ENCODE assay signal across 11 mouse cellular contexts in genomic region chr5:112597876-112598275, GRCm38 (mm10). TPM values are rescaled to one million over a fixed set of nuclear protein-coding genes. Genes with fewer than 3 reads are reported as not detected.
DNase-seq lines count a peak whose midpoint lies in the region; ATAC-seq and TF ChIP-seq lines count a peak whose summit lies in the region.
"Had no signal": no experiment of that assay in that cellular context is flagged by ENCODE, and none has a peak within 500 bp of the region (broad histone marks: within the 10 kb centered on the region; RNA-seq: fewer than 3 reads in every experiment).

No protein-coding gene starts in this region.

- no peaks in the 10 kb centered on the region for H3K36me3 ChIP-seq in embryonic facial prominence, embryonic 14.5 days (ENCODE audit: control insufficient read depth, insufficient read depth, low read length)
- H3K36me3 ChIP-seq in embryonic facial prominence, embryonic 10.5 days (replicated peaks): no peaks in the 10 kb centered on the region
- no peaks in the 10 kb centered on the region for H3K36me3 ChIP-seq in neural tube, embryonic 14.5 days (ENCODE audit: control insufficient read depth, insufficient read depth, low read length)
- no peaks in the 10 kb centered on the region for H3K36me3 ChIP-seq in liver, postnatal 0 days (replicated peaks; ENCODE audit: insufficient read depth, low read length)
- H3K36me3 ChIP-seq in intestine, postnatal 0 days (ENCODE audit: control insufficient read depth, insufficient read depth): no peaks in the 10 kb centered on the region
- H3K36me3 ChIP-seq: limb, embryonic 13.5 days; neural tube, embryonic 12.5 days had no signal

- TF ChIP-seq CTCF in liver, postnatal 0 days (IDR thresholded peaks at IDR 0.05; ENCODE audit: low read depth): no peak
- no peak for TF ChIP-seq CTCF in intestine, postnatal 0 days (IDR thresholded peaks at IDR 0.05; ENCODE audit: low read depth)

- ATAC-seq in embryonic facial prominence, embryonic 14.5 days (ENCODE audit: low read depth): 0 out of 2 replicates have a peak, but pooled peaks have one; percentile 41
- peak; percentile 70; the same call in 1 of the 2 replicates for ATAC-seq in neural tube, embryonic 14.5 days (ENCODE audit: low read depth)
- no peak for ATAC-seq in liver, postnatal 0 days
- no peak for ATAC-seq in intestine, postnatal 0 days

- H3K4me1 ChIP-seq in embryonic facial prominence, embryonic 14.5 days (ENCODE audit: control insufficient read depth, insufficient read depth, low read length): peaks cover 4% of the 10 kb centered on the region; the same call in 1 of the 2 replicates
- peaks cover 18% of the 10 kb centered on the region for H3K4me1 ChIP-seq in embryonic facial prominence, embryonic 10.5 days
- H3K4me1 ChIP-seq in neural tube, embryonic 14.5 days (ENCODE audit: control insufficient read depth, insufficient read depth, low read length): peaks cover 8% of the 10 kb centered on the region
- H3K4me1 ChIP-seq in liver, postnatal 0 days (ENCODE audit: insufficient read depth): no peaks in the 10 kb centered on the region
- H3K4me1 ChIP-seq in intestine, postnatal 0 days (replicated peaks; ENCODE audit: control insufficient read depth, insufficient read depth, low read length): no peaks in the 10 kb centered on the region

- no peak for TF ChIP-seq EP300 in liver, postnatal 0 days (IDR thresholded peaks at IDR 0.05; ENCODE audit: low read depth)

- no peaks in the 10 kb centered on the region for H3K27me3 ChIP-seq in embryonic facial prominence, embryonic 14.5 days (replicated peaks; ENCODE audit: control insufficient read depth, insufficient read depth, low read length)
- H3K27me3 ChIP-seq in embryonic facial prominence, embryonic 10.5 days (replicated peaks; ENCODE audit: low read depth, poor library complexity, severe bottlenecking): no peaks in the 10 kb centered on the region
- H3K27me3 ChIP-seq in neural tube, embryonic 14.5 days (ENCODE audit: control insufficient read depth, insufficient read depth, low read length): no peaks in the 10 kb centered on the region
- H3K27me3 ChIP-seq in liver, postnatal 0 days (ENCODE audit: insufficient read depth, low read length): no peaks in the 10 kb centered on the region
- no peaks in the 10 kb centered on the region for H3K27me3 ChIP-seq in intestine, postnatal 0 days (replicated peaks; ENCODE audit: control insufficient read depth, insufficient read depth, low read length)
- H3K27me3 ChIP-seq: neural tube, embryonic 12.5 days had no signal

- H3K4me2 ChIP-seq in embryonic facial prominence, embryonic 14.5 days (ENCODE audit: low read depth, low read length): no peak overlapping the region
- no peak overlapping the region for H3K4me2 ChIP-seq in neural tube, embryonic 14.5 days (ENCODE audit: low read depth, low read length)
- H3K4me2 ChIP-seq in liver, postnatal 0 days (ENCODE audit: low read depth, low read length): no peak overlapping the region
- H3K4me2 ChIP-seq in intestine, postnatal 0 days (replicated peaks; ENCODE audit: low read depth): no peak overlapping the region
- H3K4me2 ChIP-seq: limb, embryonic 13.5 days; neural tube, embryonic 12.5 days had no signal

- intact Hi-C loops in heart, postnatal 36 days (cut with DNase I): no loop called here

- no peak overlapping the region for H3K27ac ChIP-seq in embryonic facial prominence, embryonic 14.5 days (replicated peaks; ENCODE audit: low read depth, low read length)
- no peak overlapping the region for H3K27ac ChIP-seq in embryonic facial prominence, embryonic 10.5 days (replicated peaks)
- H3K27ac ChIP-seq in neural tube, embryonic 14.5 days (ENCODE audit: low read depth, low read length): peak overlapping the region; percentile 52; the same call in 1 of the 2 replicates
- H3K27ac ChIP-seq in liver, postnatal 0 days (ENCODE audit: low read depth): no peak overlapping the region
- no peak overlapping the region for H3K27ac ChIP-seq in intestine, postnatal 0 days (ENCODE audit: low read depth, low read length)
- H3K27ac ChIP-seq: limb, embryonic 13.5 days; neural tube, embryonic 12.5 days had no signal

- H3K9me3 ChIP-seq in embryonic facial prominence, embryonic 14.5 days (ENCODE audit: control insufficient read depth, low read length): no peaks in the 10 kb centered on the region
- no peaks in the 10 kb centered on the region for H3K9me3 ChIP-seq in embryonic facial prominence, embryonic 10.5 days
- no peaks in the 10 kb centered on the region for H3K9me3 ChIP-seq in neural tube, embryonic 14.5 days (ENCODE audit: control insufficient read depth, low read length)
- H3K9me3 ChIP-seq in liver, postnatal 0 days (ENCODE audit: low read length): no peaks in the 10 kb centered on the region
- no peaks in the 10 kb centered on the region for H3K9me3 ChIP-seq in intestine, postnatal 0 days (ENCODE audit: control insufficient read depth)
- H3K9me3 ChIP-seq: limb, embryonic 13.5 days; neural tube, embryonic 12.5 days had no signal

- DNase-seq in embryonic facial prominence, embryonic 14.5 days (ENCODE audit: low spot score): no peak
- no peak for DNase-seq in embryonic facial prominence, embryonic 10.5 days (ENCODE audit: low spot score)
- peak; percentile 34 for DNase-seq in ovary, adult 18-20 months (ENCODE audit: low spot score)
- no peak for DNase-seq in ovary, postnatal 10 days (ENCODE audit: low spot score)
- peak; percentile 24 to 27 for DNase-seq in heart, postnatal 36 days
- no peak for DNase-seq in liver, postnatal 0 days

- H3K4me3 ChIP-seq in embryonic facial prominence, embryonic 14.5 days (ENCODE audit: low read depth, low read length): no peak overlapping the region
- no peak overlapping the region for H3K4me3 ChIP-seq in embryonic facial prominence, embryonic 10.5 days
- no peak overlapping the region for H3K4me3 ChIP-seq in neural tube, embryonic 14.5 days (ENCODE audit: low read depth, low read length)
- no peak overlapping the region for H3K4me3 ChIP-seq in liver, postnatal 0 days (ENCODE audit: low read depth, low read length)
- H3K4me3 ChIP-seq in intestine, postnatal 0 days (ENCODE audit: low read depth, low read length): no peak overlapping the region
- H3K4me3 ChIP-seq: limb, embryonic 13.5 days; neural tube, embryonic 12.5 days had no signal

- 80% methylated on average over 6 of the region's 6 CpGs for WGBS in embryonic facial prominence, embryonic 14.5 days
- 88% methylated on average over 6 of the region's 6 CpGs for WGBS in embryonic facial prominence, embryonic 10.5 days
- WGBS in neural tube, embryonic 14.5 days: 72% methylated on average over 6 of the region's 6 CpGs
- 68% methylated on average over 6 of the region's 6 CpGs for WGBS in liver, postnatal 0 days (ENCODE audit: insufficient replicate concordance)
- WGBS in intestine, postnatal 0 days: 82% methylated on average over 6 of the region's 6 CpGs

- no peak overlapping the region for H3K9ac ChIP-seq in embryonic facial prominence, embryonic 14.5 days (ENCODE audit: low read depth, low read length)
- H3K9ac ChIP-seq in neural tube, embryonic 14.5 days (replicated peaks; ENCODE audit: low read depth, low read length): no peak overlapping the region
- H3K9ac ChIP-seq in liver, postnatal 0 days (replicated peaks): no peak overlapping the region
- no peak overlapping the region for H3K9ac ChIP-seq in intestine, postnatal 0 days (ENCODE audit: low read depth, low read length)
- H3K9ac ChIP-seq: limb, embryonic 13.5 days; neural tube, embryonic 12.5 days had no signal

RNA-seq across cellular contexts. Expression of gene Sez6l, which starts 20.9 kb away (rescaled TPM):
- 0.82 and 1.2 TPM in 2 replicates for polyA plus RNA-seq in embryonic facial prominence, embryonic 14.5 days (2014; fragmentation: Nextera tagmentation; extraction: Ambion mirVana)
- polyA plus RNA-seq in embryonic facial prominence, embryonic 10.5 days (2016; fragmentation: Nextera tagmentation; extraction: Ambion mirVana): 0.63 and 0.75 TPM in 2 replicates
- under 1 TPM; 0.11 to 0.14 TPM for total RNA-seq in heart, postnatal 36 days (2021)
- polyA plus RNA-seq in neural tube, embryonic 14.5 days (2014; fragmentation: Nextera tagmentation; extraction: Ambion mirVana): 27.6 and 30.4 TPM in 2 replicates
- polyA plus RNA-seq in liver, postnatal 0 days (2015; fragmentation: Nextera tagmentation; extraction: Ambion mirVana): not detected in 2 replicates
- 0.55 and 0.63 TPM in 2 replicates for polyA plus RNA-seq in intestine, postnatal 0 days (2015; fragmentation: Nextera tagmentation; extraction: Ambion mirVana)
- polyA plus RNA-seq: C2C12 had no signal

Comparison
In these comparisons a context has a peak if more than half of its experiments do, and no peak if none do; other contexts are left out.
1. DNase-seq: peak in ovary, adult 18-20 months (single experiment) and heart, postnatal 36 days (2 of 2); none in embryonic facial prominence, embryonic 14.5 days (single experiment), embryonic facial prominence, embryonic 10.5 days (single experiment), ovary, postnatal 10 days (single experiment) and liver, postnatal 0 days (single experiment).
2. ATAC-seq: peak in embryonic facial prominence, embryonic 14.5 days (single experiment) and neural tube, embryonic 14.5 days (single experiment); none in liver, postnatal 0 days (single experiment) and intestine, postnatal 0 days (single experiment).
3. RNA of gene Sez6l, which starts 20.9 kb away (polyA plus RNA-seq): 27.6 to 30.4 TPM in neural tube, embryonic 14.5 days; 0.82 to 1.2 TPM in embryonic facial prominence, embryonic 14.5 days, 0.63 to 0.75 TPM in embryonic facial prominence, embryonic 10.5 days, 0.55 to 0.63 TPM in intestine, postnatal 0 days and not detected in liver, postnatal 0 days; every median in the first group is over 10 times any median in the second.